Mouse (Mus musculus) frontal cortex, postnatal 14 days (tissue): ENCODE data around the gene Vps13a.

Source experiments
- DNase-seq, 2 experiments: peaks; one replicate each; pipeline ENCODE4 v3.0.0; 2022; ENCODE audit warnings: low spot score in 2 of 2

Gene Vps13a

GRCm38 (mm10) chr19:16580501-16580900, 200.2 kb downstream of the Vps13a start:
- DNase-seq, result no peak

DNA sequence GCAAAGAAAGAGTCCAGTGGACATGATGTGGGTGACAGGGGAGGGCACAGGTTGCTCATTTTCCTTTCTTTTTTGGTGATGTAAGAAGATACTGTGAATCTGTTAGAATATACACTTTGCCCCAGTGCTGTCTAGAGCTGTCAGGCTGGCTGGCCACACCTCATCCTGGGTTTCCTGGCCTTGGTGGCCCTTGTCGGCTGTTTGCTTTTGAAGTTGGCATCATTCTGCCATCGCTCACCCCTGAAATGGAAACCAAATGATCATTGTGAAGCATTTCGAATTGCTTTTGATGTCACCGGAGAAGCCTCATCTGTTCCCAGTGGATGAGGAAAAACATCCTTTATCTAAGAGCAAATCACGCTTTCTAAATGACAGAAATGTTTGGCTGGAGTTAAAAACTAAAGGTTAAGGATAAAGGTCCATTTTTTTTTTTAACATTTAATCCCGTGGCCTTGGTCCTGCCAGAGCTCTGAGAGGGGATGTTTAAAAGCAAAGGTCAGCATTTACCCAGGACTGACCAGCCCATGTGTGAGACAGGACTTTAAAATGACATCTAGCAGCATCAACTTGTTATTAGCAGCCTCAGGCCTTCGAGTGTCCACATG, 201.0 kb downstream of the Vps13a start:
- DNase-seq, result no peak

- no peak for DNase-seq
Observed at GRCm38 (mm10) chr19:16576790-16577189, 203.9 kb downstream of the Vps13a start.
